Mouse (Mus musculus): Measurements from ENCODE around the gene Cmpk1.

- TF ChIP-seq USF1 (IDR thresholded peaks at IDR 0.05; ENCODE audit: low read depth) (no peak), MAX (IDR thresholded peaks at IDR 0.05) (no peak), MYOG (IDR thresholded peaks at IDR 0.05; ENCODE audit: control insufficient read depth, extremely low read depth, insufficient read length) (no peak), CTCF (IDR thresholded peaks at IDR 0.05; ENCODE audit: control insufficient read depth, insufficient read depth, insufficient read length) (no peak), CEBPB (IDR thresholded peaks at IDR 0.05; ENCODE audit: low read depth) (no peak)
Measured at GRCm38 (mm10) chr4:115019997-115020396, 33.0 kb upstream of the Cmpk1 start.

Measured in C2C12 (cell line).